Mouse (Mus musculus) right cerebral cortex, postnatal 36 days (tissue): ENCODE measurements around the gene Lat.

Experiments
- DNase-seq, 2 experiments: peaks; one replicate each; pipeline ENCODE4 v3.0.0; 2022; ENCODE audit warnings: low spot score in 2 of 2, mixed read lengths in 1 of 2

Gene Lat

DNA sequence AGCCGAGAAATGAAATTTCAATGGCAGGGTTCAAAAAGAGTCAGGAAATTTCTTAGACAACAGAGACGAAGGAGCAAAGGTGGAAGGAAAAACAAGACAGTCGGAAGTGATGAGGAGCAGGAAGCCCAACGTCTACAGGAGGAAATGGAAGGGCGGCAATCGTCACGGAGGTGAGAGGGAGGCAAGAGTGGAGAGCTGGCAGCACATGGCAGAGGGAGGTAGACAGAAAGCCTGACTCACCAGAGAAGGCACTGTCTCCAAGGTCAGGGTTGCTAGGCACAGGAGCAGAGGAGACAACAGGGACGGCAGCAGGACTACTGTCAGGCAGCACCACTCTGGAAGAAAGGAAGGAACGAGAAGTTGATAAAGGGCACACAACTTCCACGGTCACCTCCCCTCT, 1.7 kb downstream of the Lat start:
- no peak for DNase-seq

DNA sequence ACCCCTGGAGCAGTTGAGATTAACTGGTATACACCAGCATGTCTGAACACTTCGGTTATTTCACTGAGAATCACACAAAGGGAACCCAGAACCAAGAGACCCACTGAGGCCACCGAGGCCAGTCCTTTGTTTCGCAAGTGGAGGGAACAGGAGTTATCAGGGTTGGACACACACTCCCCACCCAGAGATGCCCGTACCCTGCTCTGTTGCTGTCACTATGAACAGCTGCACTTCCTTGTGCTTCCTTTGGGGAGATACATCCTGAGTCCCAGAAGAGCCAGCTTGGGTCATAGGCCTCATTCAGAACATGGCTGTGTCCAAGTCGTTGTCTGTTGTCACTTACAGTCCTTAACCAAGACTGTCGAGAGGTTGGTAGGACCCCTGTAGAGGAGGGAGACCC, 6.3 kb downstream of the Lat start:
- no peak for DNase-seq

DNA sequence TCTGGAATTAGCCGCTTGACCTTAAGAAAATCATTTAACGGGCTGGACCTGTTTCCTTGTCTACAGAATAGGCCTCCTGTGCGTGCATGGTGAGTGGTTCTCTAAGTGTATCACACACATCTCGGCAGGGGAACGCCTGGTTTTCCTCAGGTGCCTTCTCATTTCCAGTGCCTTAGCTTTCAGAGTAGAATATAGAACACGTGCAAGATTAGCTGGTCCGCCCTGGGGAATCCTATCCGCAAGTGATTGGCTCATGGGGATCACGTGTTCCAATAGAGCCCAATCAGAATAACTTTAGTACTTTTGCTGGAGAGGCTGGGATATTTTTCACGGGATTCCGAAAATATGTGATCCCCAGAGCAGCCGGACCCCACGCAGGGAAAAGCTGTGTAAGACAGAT, 10.3 kb downstream of the Lat start:
- no peak for DNase-seq

GRCm38 (mm10) chr7:126358413-126358812, 11.0 kb downstream of the Lat start:
- DNase-seq = no peak

DNA sequence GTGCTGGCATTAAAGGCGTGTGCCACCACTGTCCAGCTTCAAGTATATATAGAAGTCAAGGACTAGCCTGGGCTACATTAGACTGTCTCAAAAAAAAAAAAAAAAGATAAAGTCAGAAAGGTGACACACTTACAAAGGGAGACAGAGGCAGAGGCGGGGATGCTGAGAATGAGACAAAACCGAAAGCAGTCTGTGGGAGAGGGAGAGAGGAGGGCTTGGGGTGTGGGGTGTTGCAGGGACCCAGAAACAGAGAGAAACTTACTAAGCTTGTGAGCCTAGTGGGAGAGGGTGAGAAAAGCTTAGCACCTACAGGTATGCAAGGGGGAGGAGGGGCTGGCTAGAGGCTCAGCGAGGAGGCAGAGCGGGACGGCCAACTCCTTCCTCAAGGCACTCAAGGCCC, 11.5 kb downstream of the Lat start:
- DNase-seq = no peak

- no peak for DNase-seq
Observed at GRCm38 (mm10) chr7:126356793-126357591, 12.4 kb downstream of the Lat start.

DNA sequence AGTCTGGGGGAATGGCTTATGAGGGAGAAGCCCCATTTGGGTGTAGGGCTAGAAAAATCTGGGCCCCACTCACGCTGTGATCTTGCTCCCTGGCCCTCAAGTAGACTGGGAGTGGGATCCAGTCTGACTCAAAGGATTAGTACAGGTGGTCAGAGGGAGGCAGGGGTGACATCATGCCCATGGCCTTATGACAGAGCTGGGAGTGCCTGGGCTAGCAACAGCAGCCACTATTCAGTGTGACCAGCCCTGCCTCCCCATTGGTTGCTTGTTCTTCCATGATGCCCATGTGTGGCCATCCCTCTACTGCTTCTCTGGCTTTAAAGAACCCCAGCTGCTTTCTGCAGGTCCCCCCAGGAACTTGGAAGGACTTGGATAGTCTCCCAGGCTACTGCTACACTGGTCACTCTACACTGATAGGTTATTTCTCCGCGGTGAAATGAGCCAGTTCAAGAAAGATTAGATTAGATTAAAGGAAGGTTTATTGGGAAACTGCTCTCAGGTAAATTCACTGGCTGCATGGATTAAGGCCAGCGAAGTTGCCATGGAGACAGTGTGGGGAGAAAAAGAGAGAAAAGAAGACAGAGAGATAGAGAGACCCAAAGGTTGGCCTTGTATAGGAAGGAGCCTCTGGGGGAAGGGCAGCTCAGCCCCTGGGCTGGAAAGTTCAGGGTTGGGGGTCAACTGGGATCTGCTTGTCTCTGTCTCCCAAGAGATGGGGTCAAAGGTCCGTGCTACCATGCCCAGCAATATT, 13.3 kb downstream of the Lat start:
- DNase-seq = no peak

DNA sequence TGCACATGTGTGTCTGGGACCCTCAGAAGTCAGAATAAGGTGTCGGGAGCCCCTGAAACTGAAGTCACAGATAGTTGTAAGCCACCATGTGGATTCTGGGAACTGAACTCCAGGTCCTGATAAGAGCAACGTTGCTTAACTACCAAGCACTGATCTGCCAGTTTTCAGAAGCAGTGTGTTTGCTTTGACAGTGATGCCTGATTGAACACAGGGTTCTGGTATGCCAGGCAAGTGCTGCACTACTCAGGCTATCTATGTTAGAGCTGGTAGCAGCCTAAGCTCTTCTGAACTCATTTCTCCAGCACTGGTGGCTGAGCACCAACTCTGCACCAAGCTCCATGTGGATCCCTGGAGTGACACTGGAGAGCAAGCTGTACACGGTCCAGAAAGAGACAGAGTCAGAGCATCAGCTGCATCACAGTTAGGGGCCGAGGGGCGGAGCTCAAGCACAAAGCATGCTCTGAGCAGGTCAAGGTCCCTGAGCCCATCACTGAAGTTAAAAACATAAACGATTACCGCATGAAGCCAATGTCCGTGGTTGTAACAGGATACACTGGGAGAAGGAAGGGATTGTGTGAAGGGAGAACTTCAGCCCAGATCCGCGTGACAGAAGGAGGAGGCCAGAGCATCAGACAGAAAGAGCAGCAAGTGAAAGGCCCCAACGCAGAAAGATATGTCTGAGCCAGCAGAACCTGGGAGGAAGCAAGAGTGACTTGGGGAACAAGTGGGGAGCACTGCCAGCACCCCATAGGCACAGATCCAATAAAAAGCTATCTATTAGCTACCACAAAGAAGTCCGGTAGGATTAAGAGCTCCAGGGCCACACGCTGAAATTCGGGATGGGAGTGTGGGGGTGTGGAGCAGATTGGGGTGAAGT, 14.4 kb downstream of the Lat start:
- DNase-seq = no peak

DNA sequence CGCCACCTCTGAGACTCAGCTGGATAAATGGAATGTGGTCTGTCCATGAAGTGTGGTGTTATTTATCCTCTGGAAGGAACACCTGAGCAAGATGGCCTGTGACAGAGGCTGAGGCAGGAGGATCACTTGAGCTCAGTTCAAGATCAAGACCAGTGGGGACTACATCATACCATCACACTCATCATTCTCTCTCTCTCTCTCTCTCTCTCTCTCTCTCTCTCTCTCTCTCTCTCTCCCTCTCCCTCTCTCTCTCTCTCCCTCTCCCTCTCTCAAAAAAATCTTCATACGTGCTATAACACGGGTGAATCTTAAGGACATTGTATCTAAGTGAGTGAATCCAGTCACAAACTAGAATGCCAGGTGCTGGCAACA, 15.4 kb downstream of the Lat start:
- DNase-seq = no peak

GRCm38 (mm10) chr7:126353251-126353993, 15.9 kb downstream of the Lat start:
- DNase-seq = no peak

- no peak for DNase-seq
Observed at GRCm38 (mm10) chr7:126351419-126351951, 17.9 kb downstream of the Lat start.

DNA sequence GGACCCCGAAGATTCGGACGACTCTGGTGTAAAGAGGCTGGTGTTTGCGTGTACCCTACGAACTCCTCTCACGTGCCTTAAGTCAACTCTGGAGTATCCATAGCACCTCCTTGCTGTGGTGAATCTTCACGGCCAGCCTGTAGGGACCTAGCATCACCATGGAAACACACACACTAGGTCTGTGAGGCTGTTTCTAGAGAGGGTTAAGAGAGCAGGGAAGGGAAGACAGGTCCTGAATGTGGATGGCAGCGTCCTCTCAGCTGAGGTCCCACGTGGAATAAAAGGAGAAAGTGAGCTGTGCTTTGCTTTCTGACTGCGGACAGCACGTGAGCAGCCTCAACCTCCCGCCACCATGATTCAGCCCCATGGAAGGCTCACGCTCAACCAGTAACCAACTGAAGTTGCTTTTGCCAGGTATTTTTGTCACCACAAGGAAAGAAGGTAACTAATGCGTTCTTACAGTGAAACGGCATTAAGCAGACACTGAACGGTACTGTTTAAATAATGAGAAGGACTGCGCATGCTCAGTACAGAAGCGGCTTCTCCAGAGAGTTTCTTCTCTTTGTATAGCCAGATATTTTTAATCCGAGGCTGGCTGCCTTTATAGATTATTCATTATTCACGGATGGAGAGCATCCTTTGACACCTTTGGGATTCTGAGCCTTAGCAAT, 18.5 kb downstream of the Lat start:
- DNase-seq = no peak

DNA sequence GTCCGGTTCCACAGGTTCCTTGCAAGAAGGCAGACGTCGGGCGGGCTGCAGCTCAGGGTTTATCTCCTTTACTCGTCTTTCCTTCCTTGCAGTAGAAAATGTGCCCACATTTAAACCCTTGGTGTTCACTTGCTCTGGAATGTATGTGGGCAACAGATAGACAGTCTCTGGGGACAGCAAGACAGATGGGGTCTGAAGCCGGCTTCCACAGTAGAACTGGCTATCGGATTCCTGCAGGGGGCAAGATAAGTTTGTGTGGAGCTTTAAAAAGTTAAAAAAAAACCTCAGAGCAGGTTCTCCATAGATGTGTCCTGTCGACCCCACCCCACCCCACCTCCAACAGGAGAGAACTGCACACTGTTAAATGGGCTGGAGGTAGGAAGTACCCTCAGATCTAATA, 21.1 kb downstream of the Lat start:
- no peak for DNase-seq

DNA sequence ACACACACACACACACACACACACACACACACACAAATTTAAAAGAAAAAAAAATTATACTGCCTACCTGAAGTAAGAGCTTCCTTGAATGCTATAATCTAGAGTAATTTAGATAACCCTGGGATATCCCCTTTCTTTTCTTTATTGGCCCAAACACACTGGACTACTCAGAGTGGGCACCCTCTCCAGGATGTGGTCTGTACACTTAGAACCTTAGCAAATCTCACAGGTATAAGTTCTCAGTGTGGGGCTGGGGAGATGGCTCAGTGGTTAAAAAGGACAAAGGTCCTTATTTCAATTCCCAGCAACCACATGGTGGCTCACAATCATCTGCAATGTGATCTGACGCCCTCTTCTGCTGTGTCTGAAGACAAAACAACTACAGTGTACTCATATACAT, 22.3 kb downstream of the Lat start:
- no peak for DNase-seq

DNA sequence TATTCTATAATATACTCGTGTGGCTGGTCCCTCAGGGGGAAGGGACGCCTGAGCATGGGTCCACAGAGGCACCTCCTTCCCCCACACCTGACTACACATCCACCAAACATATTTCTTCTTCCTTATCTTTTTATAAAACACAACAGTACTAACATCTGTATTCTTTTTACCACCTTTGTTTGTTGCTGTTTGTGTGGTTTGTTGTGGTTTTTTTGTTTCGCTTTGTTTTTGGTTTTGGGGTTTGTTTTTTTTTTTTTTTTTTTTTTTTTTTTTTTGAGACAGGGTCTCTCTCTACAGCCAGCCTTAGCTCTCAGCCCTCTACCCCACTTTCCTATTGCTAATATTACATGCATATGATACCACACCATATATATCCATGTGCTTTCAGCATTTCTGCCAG, 23.4 kb downstream of the Lat start:
- no peak for DNase-seq

DNA sequence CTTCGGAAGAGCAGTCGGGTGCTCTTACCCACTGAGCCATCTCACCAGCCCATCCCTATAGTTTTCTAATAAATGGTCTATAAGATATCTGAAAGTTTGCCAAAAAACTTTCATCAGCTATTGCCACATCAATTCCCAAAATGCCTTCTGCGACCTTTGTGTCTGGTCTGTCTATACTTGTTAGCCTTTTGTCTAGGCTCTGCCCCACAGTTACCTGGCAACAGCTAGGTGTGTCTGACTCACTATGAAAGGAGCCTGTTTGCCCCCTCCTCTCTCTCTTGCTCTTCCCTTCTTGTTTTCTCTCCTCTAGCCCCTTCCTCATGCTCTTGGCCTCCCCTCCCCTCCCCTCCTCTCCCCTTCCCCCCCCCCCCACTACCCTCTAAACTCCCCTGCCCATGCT, 23.8 kb downstream of the Lat start:
- DNase-seq = no peak

DNA sequence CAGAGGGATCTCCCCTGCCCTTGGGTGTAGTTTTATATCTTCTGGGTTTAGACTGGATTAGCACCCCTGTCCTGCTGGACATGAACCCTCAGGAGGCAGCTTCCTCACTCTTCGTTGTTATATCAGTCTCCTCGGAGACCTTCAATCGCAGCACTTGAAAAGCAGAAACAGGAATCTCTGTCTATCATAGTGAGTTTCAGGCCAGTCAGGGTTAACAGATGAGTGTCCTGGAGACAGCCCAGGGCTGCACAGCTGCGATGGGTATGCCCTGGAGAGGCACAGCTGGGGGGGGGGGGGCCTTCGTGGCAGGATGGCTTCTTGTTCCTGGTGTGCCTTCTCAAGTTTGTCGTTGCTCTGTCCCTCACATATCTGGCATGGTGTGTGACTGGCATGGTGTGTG, 28.5 kb downstream of the Lat start:
- DNase-seq = no peak

DNA sequence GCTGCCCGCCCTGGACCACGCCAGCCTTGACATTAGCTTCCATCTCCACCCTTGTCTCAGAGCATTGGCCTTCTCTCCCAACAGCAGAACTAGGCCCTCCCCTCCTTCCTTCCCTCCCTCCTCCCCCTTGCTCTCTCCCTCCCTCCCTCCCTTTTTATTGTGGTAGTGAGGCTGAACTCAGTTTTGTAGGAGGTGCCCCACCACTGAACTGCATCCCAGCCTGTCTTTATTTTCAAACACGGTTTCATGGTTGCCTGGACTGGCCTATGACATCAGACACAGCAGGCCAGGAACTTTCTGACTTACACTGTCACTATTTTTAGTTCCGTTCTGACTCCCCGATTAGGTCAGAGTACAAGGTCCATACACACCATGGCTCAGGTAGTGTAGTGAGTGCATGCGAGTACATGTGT, 29.2 kb downstream of the Lat start:
- DNase-seq = no peak

DNA sequence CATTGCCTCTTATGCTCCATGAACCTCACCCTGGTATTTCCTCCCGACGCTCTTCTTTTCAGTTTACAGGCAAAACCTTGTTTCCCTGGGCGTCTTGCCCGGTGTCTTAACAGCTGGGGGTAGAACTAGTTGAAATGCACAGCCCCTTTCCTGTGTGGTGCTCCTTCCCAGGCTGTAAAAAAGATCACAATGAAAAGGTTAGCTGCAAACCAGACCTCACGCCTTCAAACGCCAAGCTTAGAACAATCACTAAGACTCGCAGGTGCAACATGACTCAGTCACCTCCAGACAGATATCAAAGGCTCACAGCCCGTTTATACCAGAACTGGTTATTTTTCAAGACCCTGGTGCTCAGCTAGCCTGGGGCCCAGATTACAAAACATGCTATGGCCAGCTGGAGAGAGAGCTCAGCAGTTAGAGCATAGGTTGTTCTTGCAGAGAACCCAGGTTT, 29.8 kb downstream of the Lat start:
- DNase-seq = no peak

DNA sequence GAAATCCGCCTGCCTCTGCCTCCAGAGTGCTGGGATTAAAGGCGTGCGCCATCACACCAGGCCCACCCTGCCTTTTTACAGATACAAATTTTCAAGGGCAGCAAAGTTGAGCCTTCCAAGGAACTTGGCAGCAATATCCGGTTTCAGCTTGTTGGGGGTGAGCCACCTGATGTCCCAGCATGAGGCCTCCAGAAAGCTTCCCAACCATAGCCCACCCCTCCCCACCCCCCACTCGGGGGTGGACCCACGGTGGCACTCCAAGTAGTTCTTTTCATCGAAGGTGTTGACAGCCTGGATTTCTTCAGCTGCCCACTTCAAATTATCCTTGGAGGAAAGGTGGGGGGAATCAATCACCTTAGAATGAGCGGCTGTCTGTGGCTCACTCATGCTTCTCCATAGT, 30.5 kb downstream of the Lat start:
- DNase-seq = no peak

DNA sequence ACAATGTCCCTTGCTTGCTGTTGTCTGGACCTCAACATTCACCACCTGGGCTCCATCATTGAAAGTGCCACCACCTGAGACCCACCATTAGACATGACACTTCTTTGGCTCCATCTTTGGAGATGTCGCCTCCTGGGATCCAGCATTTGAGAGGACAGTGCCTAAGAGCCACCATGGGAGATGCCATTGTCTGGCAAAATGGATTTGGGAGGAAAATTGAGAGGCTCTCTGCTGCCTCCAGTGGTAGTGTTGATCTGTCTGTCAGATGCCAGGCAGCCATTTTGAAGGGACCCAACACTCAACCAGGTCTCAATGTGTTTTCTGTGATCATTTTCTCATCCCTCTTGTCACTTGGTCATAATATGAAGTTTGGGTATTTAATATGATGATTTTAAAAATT, 33.8 kb downstream of the Lat start:
- DNase-seq = no peak
